Mouse (Mus musculus) spleen, postnatal 0 days (tissue): Measurements from ENCODE around the gene Serpina3j. TPM values are rescaled to one million over a fixed set of nuclear protein-coding genes. Genes with fewer than 3 reads are reported as not detected.

Source experiments
- polyA plus RNA-seq: library from polyadenylated mRNA; unstranded; fragments of >200 nt; fragmentation: Nextera tagmentation; extraction: Ambion mirVana; gene quantifications from 2 replicates; pipeline ENCODE4 v1.2.1, GENCODE M21; 2015

The Serpina3j gene
- polyA plus RNA-seq, result not detected in 2 replicates

DNA sequence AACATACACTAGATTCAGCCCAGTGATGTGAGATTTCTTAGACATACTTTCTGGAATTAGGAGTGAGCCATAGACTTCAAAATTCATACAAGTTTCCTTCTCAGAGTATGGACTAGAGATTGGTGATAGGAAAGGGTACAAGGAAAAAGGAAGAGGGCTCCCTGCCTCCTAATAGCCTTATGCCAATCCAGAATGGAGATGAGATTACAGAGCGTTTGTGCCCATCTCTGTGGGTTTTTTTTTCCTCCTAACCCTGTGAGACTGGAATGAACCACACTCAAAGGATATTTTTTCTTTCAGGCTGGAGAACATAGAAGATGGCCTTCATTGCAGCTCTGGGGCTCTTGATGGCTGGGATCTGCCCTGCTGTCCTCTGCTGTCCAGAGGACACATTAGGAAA lies at the start of gene Serpina3j:
Gene Serpina3j, plus strand, starts transcription at position 301 of the 400 bp plus-strand sequence.

DNA sequence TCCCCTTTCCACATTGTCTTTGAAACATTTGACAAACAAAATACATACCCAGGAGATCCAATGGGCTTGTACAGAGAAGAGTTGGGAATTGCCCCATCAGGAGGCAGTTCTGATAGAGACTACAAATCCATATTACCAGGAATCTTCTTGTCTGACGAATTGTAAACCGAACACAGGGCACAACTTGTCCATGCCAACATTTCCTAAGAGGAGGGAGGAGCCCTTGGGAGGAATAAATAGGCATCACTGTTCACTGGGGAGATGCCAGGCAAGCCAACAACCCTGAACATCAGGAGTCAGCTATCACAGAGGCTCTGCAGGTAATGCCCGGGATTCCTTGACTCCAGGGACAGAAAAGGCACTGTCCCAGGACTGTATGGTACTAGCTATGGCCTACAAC lies 23.9 kb downstream of the Serpina3j start, which contains the start of the genes Serpina3k and Serpina3m:
Gene Serpina3k, plus strand, starts transcription at position 261 of the 400 bp plus-strand sequence.
Gene Serpina3m, plus strand, starts transcription at position 261 of the 400 bp plus-strand sequence.

Other genes with a start within 250 kb of the Serpina3j start
- gene Serpina5, start 213.4 kb upstream of the Serpina3j start, polyA plus RNA-seq, result not detected in 2 replicates
- gene Serpina3a, start 201.8 kb upstream of the Serpina3j start, polyA plus RNA-seq, result not detected in 2 replicates
- 0.35 and 0.69 TPM in 2 replicates for gene Serpina3b, start 186.6 kb upstream of the Serpina3j start, polyA plus RNA-seq
- 0.07 TPM in 2 replicates for gene Serpina3c, start 160.7 kb upstream of the Serpina3j start, polyA plus RNA-seq
- 0.66 and 0.78 TPM in 2 replicates for gene Serpina3f, start 100.0 kb upstream of the Serpina3j start, polyA plus RNA-seq
- gene Serpina3g, start 78.3 kb upstream of the Serpina3j start, polyA plus RNA-seq, result 18.5 and 19.8 TPM in 2 replicates
- 0.47 and 0.58 TPM in 2 replicates for gene Serpina3i, start 51.4 kb upstream of the Serpina3j start, polyA plus RNA-seq
- 0.16 TPM in 1 of 2 replicates, not detected in the other for gene Serpina3k, start 23.9 kb downstream of the Serpina3j start, polyA plus RNA-seq
- gene Serpina3m, start 23.9 kb downstream of the Serpina3j start, polyA plus RNA-seq, result 0.10 and 0.46 TPM in 2 replicates
- 0.13 and 0.30 TPM in 2 replicates for gene Serpina3n, start 92.2 kb downstream of the Serpina3j start, polyA plus RNA-seq
- not detected in 2 replicates for gene Gsc, start 158.8 kb downstream of the Serpina3j start, polyA plus RNA-seq